Mouse (Mus musculus) embryonic fibroblast, embryonic 13.5 days (primary cell): ENCODE results near the gene Pde7b.

Experiments
- CTCF ChIP-seq: IDR thresholded peaks from 2 replicates; pipeline ENCODE4 v1.5.1; 2011; ENCODE audit warnings: mild to moderate bottlenecking, control low read depth, low read length, moderate library complexity, borderline replicate concordance; ENCODE audit not compliant: insufficient read depth
- POLR2A ChIP-seq: IDR thresholded peaks from 2 replicates; pipeline ENCODE4 v1.6.1; 2011; ENCODE audit warnings: low read depth, mild to moderate bottlenecking, control low read depth, low read length, moderate library complexity

GRCm38 (mm10) chr10:20472007-20472406, 252.9 kb downstream of the Pde7b start:
- TF ChIP-seq POLR2A (no peak), CTCF (no peak)
